Comparison of ENCODE assay signal across 18 mouse cellular contexts in genomic region chr11:67293440-67293839, GRCm38 (mm10). TPM values are rescaled to one million over a fixed set of nuclear protein-coding genes. Genes with fewer than 3 reads are reported as not detected.
DNase-seq lines count a peak whose midpoint lies in the region.
"Had no signal": no experiment of that assay in that cellular context is flagged by ENCODE, and none has a peak within 500 bp of the region (broad histone marks: within the 10 kb centered on the region; RNA-seq: fewer than 3 reads in every experiment).

No protein-coding gene starts in this region.

- peak; percentile 6 to 45 for DNase-seq in frontal cortex, postnatal 36 days (ENCODE audit: low spot score in 2 of 2)
- DNase-seq in frontal cortex, postnatal 25 days (ENCODE audit: low spot score in 2 of 2), result no peak
- peak; percentile 26 to 46 for DNase-seq in layer of hippocampus, adult 8-10 months (ENCODE audit: low spot score in 2 of 2)
- DNase-seq in layer of hippocampus, postnatal 10 days (ENCODE audit: low spot score in 2 of 2), result no peak
- peak; percentile 17 to 47 for DNase-seq in right cerebral cortex, adult 2 months (ENCODE audit: low spot score in 2 of 2)
- no peak for DNase-seq in right cerebral cortex, postnatal 25 days
- no peak for DNase-seq in urinary bladder, postnatal 36 days (ENCODE audit: low spot score in 2 of 2)
- DNase-seq: adrenal gland, adult 2 months; adrenal gland, postnatal 36 days; cerebellum, adult 11 months; cerebellum, adult 8-10 months; cerebellum, postnatal 14 days; embryo, embryonic 11 days; gastrocnemius, adult 2 months; gastrocnemius, postnatal 25 days had no signal

RNA-seq across cellular contexts. Expression of gene Myh8, which starts 16.5 kb away (rescaled TPM):
- 1 to 10 TPM; 1.0 to 1.6 (median 1.4) TPM for total RNA-seq in layer of hippocampus, adult 8-10 months (2022)
- 1 to 10 TPM; 2.5 to 3.1 TPM for total RNA-seq in layer of hippocampus, postnatal 10 days (2021)
- total RNA-seq: adrenal gland, adult 2 months; adrenal gland, postnatal 36 days; common myeloid progenitor, adult 5-6 weeks; granulocyte monocyte progenitor cell, adult 5-6 weeks had no signal

RNA-seq across cellular contexts. Expression of gene Myh13, which starts 28.0 kb away (rescaled TPM):
- total RNA-seq in layer of hippocampus, adult 8-10 months (2022), result under 1 TPM in 2 of 4 experiments, not detected in 2; 0.11 to 0.45 TPM
- under 1 TPM; 0.27 to 0.32 TPM for total RNA-seq in layer of hippocampus, postnatal 10 days (2021)
- total RNA-seq: adrenal gland, adult 2 months; adrenal gland, postnatal 36 days; common myeloid progenitor, adult 5-6 weeks; granulocyte monocyte progenitor cell, adult 5-6 weeks; heart, postnatal 25 days had no signal

RNA-seq across cellular contexts. Expression of gene Myh4, which starts 55.6 kb away (rescaled TPM):
- 1 to 10 TPM in 1 of 4 experiments, under 1 TPM in 3; 0.08 to 3.0 (median 0.15) TPM for total RNA-seq in layer of hippocampus, adult 8-10 months (2022)
- under 1 TPM; 0.38 to 0.39 TPM for total RNA-seq in layer of hippocampus, postnatal 10 days (2021)
- total RNA-seq: adrenal gland, adult 2 months; adrenal gland, postnatal 36 days; common myeloid progenitor, adult 5-6 weeks; granulocyte monocyte progenitor cell, adult 5-6 weeks had no signal

Comparison
In these comparisons a context has a peak if more than half of its experiments do, and no peak if none do; other contexts are left out.
1. DNase-seq: peak in frontal cortex, postnatal 36 days (2 of 2), layer of hippocampus, adult 8-10 months (2 of 2) and right cerebral cortex, adult 2 months (2 of 2); none in frontal cortex, postnatal 25 days (0 of 2), layer of hippocampus, postnatal 10 days (0 of 2), right cerebral cortex, postnatal 25 days (single experiment) and urinary bladder, postnatal 36 days (0 of 2).